Mouse (Mus musculus): ENCODE results near the gene Slc25a26. TPM values are rescaled to one million over a fixed set of nuclear protein-coding genes. Genes with fewer than 3 reads are reported as not detected.
A peak's percentile ranks its signal among the peaks of the same experiment; 100 is the strongest.

The Slc25a26 gene
- polyA plus RNA-seq, 1 experiment: 11.3 TPM

DNA sequence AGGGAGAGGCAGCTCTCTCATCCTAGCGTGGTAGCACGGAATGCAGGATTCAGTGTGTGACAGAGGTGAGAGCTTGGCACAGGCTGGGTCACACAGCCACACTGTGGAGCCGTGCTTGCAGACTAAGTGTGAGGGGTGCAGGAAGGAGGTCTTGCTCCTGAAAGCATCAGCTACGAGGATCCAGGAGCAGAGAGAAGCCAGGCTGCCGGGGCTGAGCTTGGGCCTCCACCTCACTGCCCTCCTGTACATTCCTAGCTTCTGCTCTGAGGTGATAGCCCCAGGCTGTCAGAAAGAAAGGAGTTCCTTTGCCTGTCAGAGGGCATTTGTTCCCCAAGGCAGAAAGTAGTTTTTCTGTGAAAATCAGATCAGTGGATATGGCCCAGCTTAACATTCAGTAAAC, 95.1 kb downstream of the Slc25a26 start:
- H3K4me1 ChIP-seq (ENCODE audit: control insufficient read depth, insufficient read depth, low read length): no peaks in the 10 kb centered on the region
- no peak overlapping the region for H3K27ac ChIP-seq (ENCODE audit: insufficient read depth, low read depth, low read length)
- TF ChIP-seq CTCF (IDR thresholded peaks at IDR 0.05; ENCODE audit: low read depth, low read length) (no peak), POLR2A (IDR thresholded peaks at IDR 0.05; ENCODE audit: borderline replicate concordance, low read depth, low read length) (no peak)
- H3K4me3 ChIP-seq (ENCODE audit: insufficient read depth, low read length): no peak overlapping the region

DNA sequence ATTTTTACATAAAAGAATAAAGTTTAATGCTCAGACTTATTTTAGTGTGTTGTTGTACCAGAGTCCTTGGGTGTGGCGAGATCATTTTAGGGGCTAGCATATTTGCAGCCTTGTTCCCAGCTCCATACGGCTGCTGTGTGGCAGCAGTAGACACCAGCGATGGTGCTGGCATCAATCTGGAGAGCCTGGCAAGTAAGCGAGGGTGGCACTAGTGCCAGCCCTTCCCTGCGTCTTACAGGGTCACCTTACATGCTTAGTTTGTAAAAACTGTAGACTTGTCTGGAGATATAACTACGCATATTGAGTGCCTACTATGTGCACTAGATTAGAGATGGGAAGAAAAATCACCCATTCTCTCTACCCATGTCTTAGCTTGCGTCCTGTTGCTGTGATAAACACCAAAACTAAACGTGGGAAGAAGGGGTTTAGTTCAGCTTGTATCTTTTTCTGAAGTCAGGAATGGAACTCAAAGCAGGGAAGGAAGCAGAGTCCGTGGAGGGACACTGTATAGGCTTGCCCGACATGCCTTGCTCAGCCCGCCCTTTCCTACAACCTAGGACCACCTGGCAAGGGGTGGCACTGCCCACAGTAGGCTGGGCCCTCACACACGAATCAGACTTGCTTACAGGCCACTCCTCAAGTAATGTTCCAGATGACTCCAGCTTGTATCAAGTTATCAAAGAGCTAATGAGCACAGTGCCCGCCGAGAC, 96.1 kb downstream of the Slc25a26 start:
- Histone ChIP-seq H3K27ac (ENCODE audit: insufficient read depth, low read depth, low read length) (no peak overlapping the region), H3K4me1 (ENCODE audit: control insufficient read depth, insufficient read depth, low read length) (peaks cover 6% of the 10 kb centered on the region), H3K4me3 (ENCODE audit: insufficient read depth, low read length) (no peak overlapping the region)
- no peak for TF ChIP-seq CTCF (IDR thresholded peaks at IDR 0.05; ENCODE audit: low read depth, low read length)
- no peak for TF ChIP-seq POLR2A (IDR thresholded peaks at IDR 0.05; ENCODE audit: borderline replicate concordance, low read depth, low read length)

DNA sequence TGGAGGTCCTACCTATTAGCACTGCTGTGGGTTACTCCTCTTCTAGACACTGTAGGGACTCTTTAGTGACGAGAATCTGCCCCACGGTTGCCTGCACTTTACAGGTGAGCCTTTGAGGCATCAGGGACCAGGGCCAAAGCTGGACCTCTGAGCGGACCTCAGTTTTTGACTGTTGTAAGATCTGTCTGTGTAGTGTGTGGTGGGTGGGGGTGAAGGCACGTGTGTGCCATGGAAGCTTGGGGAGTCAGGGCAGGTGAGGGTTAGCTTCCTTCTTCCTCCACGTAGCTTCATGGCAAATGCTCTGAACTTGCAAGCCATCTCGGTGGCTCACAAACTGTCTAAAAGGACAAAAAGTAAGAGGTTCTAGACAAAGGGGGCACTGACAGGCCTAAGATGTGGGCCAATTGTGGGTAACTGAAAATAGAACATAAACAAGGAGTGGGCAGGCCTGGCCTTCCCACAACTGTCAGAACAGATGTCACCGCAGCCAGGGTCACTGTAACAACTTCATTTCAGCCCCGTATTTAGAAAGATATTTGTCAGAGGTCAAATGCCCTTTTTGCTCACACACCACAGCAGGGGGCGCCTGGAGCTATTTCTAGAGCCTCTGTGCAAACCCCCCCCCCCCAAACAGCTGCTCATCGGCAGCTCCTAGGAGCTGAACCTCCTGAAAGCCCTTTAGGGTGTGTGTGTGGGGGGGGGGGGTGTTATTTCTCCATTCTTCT, 96.8 kb downstream of the Slc25a26 start:
- peaks cover 12% of the 10 kb centered on the region for H3K4me1 ChIP-seq (ENCODE audit: control insufficient read depth, insufficient read depth, low read length)
- H3K27ac ChIP-seq (ENCODE audit: insufficient read depth, low read depth, low read length): no peak overlapping the region

DNA sequence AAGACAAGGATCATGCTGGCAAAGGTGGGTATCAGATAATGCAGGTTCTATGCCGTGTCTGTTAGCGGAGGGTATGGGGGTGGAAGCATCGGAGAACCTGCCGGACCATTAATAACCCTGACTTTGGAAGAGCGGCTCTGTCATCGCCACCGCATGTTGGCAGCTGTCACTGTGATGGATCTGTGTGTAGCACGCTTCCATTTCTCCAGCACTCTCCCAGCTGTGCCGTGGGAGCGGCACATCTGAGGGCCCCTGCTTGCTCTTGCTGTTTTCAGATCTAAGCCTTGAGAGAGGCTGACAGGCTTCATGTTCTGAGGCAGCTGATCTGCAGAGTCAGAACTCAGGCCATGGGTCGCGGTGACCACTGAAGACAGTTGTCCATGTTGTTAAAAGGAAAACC, 98.3 kb downstream of the Slc25a26 start:
- no peak overlapping the region for H3K4me3 ChIP-seq (ENCODE audit: insufficient read depth, low read length)
- H3K4me1 ChIP-seq (ENCODE audit: control insufficient read depth, insufficient read depth, low read length): peaks cover 14% of the 10 kb centered on the region
- H3K27ac ChIP-seq (ENCODE audit: insufficient read depth, low read depth, low read length): no peak overlapping the region
- TF ChIP-seq POLR2A (IDR thresholded peaks at IDR 0.05; ENCODE audit: borderline replicate concordance, low read depth, low read length) (no peak), CTCF (IDR thresholded peaks at IDR 0.05; ENCODE audit: low read depth, low read length) (no peak)

More for the DNA sequence above, 96.8 kb downstream of the Slc25a26 start:
- TF ChIP-seq CTCF (IDR thresholded peaks at IDR 0.05; ENCODE audit: low read depth, low read length): no peak
- TF ChIP-seq POLR2A (IDR thresholded peaks at IDR 0.05; ENCODE audit: borderline replicate concordance, low read depth, low read length): no peak
- H3K4me3 ChIP-seq (ENCODE audit: insufficient read depth, low read length): no peak overlapping the region

DNA sequence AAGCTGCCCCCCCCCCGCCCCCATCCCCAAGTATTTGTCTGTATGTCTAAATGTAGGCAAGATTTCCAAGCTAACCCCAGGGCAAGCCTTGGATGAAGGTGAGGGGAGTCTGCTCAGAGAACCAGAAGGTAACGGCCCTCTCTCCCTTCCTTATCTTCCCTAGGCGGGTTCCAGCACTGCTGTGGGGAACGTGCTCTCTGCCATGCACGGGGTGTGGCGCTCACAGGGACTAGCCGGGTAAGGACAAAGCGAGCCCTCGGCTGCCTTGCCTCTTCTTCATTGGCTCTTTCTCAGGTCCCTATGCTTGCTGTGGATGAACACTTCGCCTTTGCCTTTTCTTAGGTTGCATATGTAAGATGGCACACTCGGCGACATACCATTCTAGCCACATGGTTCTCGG, 98.9 kb downstream of the Slc25a26 start:
- Histone ChIP-seq H3K27ac (ENCODE audit: insufficient read depth, low read depth, low read length) (no peak overlapping the region), H3K4me3 (ENCODE audit: insufficient read depth, low read length) (no peak overlapping the region), H3K4me1 (ENCODE audit: control insufficient read depth, insufficient read depth, low read length) (peaks cover 20% of the 10 kb centered on the region)
- TF ChIP-seq CTCF (IDR thresholded peaks at IDR 0.05; ENCODE audit: low read depth, low read length) (no peak), POLR2A (IDR thresholded peaks at IDR 0.05; ENCODE audit: borderline replicate concordance, low read depth, low read length) (no peak)

DNA sequence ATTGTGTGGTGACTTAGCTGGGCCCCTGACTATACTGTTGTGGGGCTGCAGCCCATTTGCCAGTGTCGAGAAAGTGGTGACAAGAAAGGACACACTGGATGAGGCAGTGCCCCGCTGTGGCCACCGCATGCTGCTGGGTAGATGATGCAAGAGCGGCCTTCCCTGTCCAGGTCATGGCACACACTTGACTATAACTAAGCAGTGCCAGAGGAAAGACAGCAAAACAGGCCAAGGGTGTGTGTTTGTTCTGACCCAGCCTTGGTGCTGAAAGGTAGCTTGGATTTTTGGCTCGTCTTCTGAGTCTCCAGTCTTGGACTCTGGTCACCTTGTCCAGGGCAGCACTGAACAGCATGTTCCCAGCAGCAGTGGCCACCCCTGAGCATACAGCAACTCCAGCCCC, 101.0 kb downstream of the Slc25a26 start:
- TF ChIP-seq POLR2A (IDR thresholded peaks at IDR 0.05; ENCODE audit: borderline replicate concordance, low read depth, low read length): no peak
- no peak for TF ChIP-seq CTCF (IDR thresholded peaks at IDR 0.05; ENCODE audit: low read depth, low read length)
- Histone ChIP-seq H3K27ac (ENCODE audit: insufficient read depth, low read depth, low read length) (no peak overlapping the region), H3K4me3 (ENCODE audit: insufficient read depth, low read length) (no peak overlapping the region), H3K4me1 (ENCODE audit: control insufficient read depth, insufficient read depth, low read length) (peaks cover 30% of the 10 kb centered on the region)

DNA sequence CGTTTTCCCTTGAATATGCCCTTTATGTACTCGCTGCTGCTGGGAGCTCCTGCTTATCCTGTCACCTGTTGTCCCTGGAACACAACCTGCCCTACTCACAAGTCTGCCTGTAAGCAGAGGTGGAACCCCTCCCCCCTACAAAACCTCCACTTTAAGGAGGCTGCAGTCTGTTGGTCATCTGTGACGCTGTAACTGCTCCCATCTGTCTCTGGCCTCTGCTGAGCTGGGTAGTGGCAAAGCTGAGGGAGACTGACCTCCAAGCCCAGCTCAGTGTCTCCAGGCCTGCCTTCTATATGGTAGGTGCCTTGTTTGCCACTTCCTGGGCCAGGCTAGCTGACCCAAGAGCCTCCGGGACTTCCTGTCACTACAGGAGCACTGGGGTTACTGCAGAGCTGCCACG, 101.7 kb downstream of the Slc25a26 start:
- H3K4me3 ChIP-seq (ENCODE audit: insufficient read depth, low read length): no peak overlapping the region
- TF ChIP-seq CTCF (IDR thresholded peaks at IDR 0.05; ENCODE audit: low read depth, low read length) (no peak), POLR2A (IDR thresholded peaks at IDR 0.05; ENCODE audit: borderline replicate concordance, low read depth, low read length) (no peak)
- peaks cover 30% of the 10 kb centered on the region for H3K4me1 ChIP-seq (ENCODE audit: control insufficient read depth, insufficient read depth, low read length)
- H3K27ac ChIP-seq (ENCODE audit: insufficient read depth, low read depth, low read length): no peak overlapping the region

DNA sequence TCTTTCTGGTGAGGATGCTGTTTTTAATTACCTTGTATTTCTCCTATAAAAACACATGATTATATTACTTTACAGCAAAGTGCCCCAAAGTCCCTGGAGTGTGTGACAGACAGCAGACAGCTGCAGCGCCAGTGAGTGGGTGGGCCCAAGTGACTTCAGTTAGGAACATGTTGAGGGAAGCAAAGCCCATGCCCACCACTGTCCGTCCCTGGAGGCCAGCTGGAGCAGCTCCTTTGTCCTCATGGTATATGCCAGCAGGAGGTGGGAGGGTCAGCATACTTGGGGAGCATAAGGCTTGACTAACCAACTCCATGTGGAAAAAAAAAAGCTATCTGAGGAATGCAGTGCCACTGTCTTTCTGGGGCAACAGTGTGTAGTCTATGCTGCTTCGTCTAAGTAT, 103.9 kb downstream of the Slc25a26 start:
- peak overlapping the region; percentile 79 for H3K27ac ChIP-seq (ENCODE audit: insufficient read depth, low read depth, low read length)
- TF ChIP-seq CTCF (IDR thresholded peaks at IDR 0.05; ENCODE audit: low read depth, low read length) (no peak), POLR2A (IDR thresholded peaks at IDR 0.05; ENCODE audit: borderline replicate concordance, low read depth, low read length) (no peak)
- peaks cover 30% of the 10 kb centered on the region for H3K4me1 ChIP-seq (ENCODE audit: control insufficient read depth, insufficient read depth, low read length)
- no peak overlapping the region for H3K4me3 ChIP-seq (ENCODE audit: insufficient read depth, low read length)

DNA sequence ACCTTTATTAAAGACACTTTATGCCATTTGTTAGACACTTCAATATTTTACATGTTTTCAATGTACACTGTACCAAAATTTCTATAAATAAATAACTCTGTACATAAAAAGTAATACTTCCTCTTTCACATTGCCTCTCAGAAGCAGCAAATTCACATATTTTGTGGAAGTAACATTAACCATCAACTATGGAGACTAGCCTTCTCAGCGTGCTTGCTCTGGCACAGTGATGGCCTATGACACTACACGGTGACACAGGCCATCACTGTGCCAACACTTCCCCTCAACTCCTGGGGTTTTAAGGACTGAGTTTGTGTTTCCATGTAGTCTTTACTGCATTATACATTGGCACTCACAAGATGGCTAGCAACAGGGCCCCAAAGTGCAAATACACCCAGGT, 104.4 kb downstream of the Slc25a26 start:
- TF ChIP-seq POLR2A (IDR thresholded peaks at IDR 0.05; ENCODE audit: borderline replicate concordance, low read depth, low read length): no peak
- no peak overlapping the region for H3K4me3 ChIP-seq (ENCODE audit: insufficient read depth, low read length)
- peak overlapping the region; percentile 79 for H3K27ac ChIP-seq (ENCODE audit: insufficient read depth, low read depth, low read length)
- peaks cover 30% of the 10 kb centered on the region for H3K4me1 ChIP-seq (ENCODE audit: control insufficient read depth, insufficient read depth, low read length)

DNA sequence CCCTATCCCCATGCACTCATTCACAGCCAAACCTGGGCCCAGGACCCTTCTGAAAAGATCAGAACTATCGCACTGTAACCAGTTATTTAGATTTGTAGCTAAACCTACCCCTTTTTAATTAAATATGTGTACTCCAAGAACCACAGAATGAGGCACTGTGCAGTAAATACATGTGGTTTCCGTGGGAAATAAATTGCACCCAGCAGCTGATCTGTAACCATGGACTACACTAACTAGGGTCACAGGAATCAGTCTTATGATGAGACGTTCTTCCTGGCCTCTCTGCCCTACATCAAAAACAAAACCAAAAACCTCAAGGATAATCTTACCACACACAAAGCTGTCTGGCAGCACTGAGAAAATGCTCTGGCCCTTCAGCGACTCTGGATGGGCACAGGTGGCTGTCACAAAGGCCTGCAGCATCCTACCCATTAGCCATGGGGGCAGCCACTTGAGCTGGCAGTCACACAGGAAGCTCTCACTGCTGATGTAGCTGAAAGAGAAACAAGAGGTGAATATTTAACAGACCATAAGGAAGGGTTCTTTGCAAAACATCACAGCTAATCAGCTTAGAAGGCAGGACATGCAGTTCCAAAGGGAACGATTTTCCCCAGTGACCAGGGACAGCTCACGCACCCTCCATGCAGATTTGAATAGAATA, 113.2 kb downstream of the Slc25a26 start:
- Histone ChIP-seq H3K4me1 (ENCODE audit: control insufficient read depth, insufficient read depth, low read length) (no peaks in the 10 kb centered on the region), H3K4me3 (ENCODE audit: insufficient read depth, low read length) (no peak overlapping the region), H3K27ac (ENCODE audit: insufficient read depth, low read depth, low read length) (no peak overlapping the region)
- no peak for TF ChIP-seq CTCF (IDR thresholded peaks at IDR 0.05; ENCODE audit: low read depth, low read length)
- no peak for TF ChIP-seq POLR2A (IDR thresholded peaks at IDR 0.05; ENCODE audit: borderline replicate concordance, low read depth, low read length)
